Mouse (Mus musculus): ENCODE measurements at regions not wholly inside any gene's neighbourhood (a gene's known extent, or its start where the extent isn't known, plus 50 kb on each side); places are given as distances from the start of the nearest gene placed in this dataset.
A peak's percentile ranks its signal among the peaks of the same experiment; 100 is the strongest.
"Not testable (repeated sequence)": the region's sequence is repeated elsewhere in the genome, so short reads cannot be mapped to it uniquely, and the experiment has no call there.

GRCm38 (mm10) chr5:75404601-75405285 lies 170.0 kb upstream of the Kit start:
- DNase-seq (ENCODE audit: low spot score in 2 of 2) = no peak

GRCm38 (mm10) chr5:75405496-75405895 lies 169.2 kb upstream of the Kit start:
- no peak for DNase-seq (ENCODE audit: low spot score in 2 of 2)

DNA sequence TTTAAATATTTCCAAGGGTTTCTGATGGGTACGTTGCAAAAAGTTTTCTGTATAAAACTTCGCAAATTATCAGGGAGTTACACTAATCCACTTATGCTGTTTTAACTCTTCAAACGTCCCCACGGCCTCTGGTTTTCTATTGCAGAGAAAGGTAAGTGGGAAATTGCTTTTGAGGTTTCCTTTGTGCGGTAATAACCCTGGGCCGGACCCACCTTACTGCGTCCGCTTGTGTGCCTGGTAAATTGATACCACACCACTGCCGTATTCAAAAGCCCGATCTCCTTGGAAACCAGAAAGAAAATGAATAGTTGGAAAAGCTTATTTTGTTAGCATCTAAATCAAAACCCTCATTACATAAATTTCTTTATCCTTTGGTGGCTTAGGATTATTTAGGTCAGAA lies 167.0 kb upstream of the Kit start:
- DNase-seq (ENCODE audit: low spot score in 2 of 2) = no peak

DNA sequence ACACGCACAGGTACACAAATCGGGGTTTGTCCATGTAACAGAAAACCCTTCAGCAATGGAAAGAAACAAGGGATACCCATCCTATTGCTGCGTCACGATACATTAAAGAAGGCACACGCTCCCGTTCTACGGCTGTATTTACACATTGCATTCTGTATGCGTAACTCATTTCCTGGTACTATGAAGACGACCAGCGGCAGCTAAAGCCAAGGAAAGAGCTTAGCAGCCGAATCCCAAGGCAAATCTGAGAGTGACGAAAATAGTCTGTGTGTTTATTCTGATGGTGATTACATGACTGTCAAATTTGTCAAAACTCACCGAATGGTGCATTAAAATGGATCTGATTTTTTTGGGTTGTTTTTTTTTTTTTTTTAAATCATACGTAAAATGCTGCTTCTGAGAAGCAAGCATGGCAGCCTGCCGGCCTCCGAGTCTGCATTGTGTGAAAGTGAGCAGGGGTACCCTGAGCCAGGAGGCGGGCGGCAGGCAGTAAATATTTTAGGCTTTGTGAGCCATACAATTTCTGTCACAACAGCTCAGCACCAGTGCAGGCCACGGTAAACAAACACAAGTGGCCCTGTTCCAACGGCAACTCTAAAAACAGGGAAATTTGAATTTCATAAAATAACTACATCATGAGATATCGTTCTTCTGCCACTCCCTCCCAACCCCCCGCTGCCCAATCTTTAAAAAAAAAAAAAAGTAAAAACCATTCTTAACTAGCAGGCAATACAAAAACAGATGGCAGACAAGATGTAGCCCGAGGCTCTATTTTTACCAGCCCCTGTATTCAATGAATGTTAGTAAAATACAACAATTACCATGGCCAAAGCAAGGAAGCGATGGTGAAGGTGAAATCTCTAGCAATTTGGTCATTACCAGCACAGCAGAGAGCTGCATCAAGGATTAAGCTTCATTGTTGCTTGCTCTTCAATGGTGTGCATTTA lies 164.2 kb upstream of the Kit start:
- peak in 1 of 2 experiments; percentile 24 for DNase-seq (ENCODE audit: low spot score in 2 of 2)

GRCm38 (mm10) chr5:75419282-75419681 lies 155.4 kb upstream of the Kit start:
- DNase-seq (ENCODE audit: low spot score in 2 of 2) = not testable (repeated sequence)

GRCm38 (mm10) chr5:75432885-75433284 lies 141.8 kb upstream of the Kit start:
- DNase-seq (ENCODE audit: low spot score in 2 of 2) = no peak

DNA sequence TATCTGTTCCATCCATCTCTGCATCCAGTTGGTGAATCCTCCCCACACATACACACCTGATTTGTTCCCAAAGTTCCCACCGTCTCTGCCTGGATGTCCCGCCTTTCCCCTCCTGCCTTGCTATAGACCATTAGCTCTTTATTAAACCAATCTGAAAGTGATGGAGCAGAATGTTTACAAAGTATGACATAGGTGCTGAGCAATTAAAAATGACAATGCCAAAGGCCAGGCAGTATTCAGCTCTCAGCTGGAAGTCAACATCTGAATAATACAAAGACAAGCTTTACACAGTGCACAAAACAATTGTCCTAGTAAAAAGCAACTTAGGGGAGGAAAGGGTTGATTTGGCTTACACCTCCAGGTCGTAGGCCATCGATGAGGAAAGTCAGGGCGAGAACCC lies 136.8 kb upstream of the Kit start:
- DNase-seq (ENCODE audit: low spot score in 2 of 2) = no peak

DNA sequence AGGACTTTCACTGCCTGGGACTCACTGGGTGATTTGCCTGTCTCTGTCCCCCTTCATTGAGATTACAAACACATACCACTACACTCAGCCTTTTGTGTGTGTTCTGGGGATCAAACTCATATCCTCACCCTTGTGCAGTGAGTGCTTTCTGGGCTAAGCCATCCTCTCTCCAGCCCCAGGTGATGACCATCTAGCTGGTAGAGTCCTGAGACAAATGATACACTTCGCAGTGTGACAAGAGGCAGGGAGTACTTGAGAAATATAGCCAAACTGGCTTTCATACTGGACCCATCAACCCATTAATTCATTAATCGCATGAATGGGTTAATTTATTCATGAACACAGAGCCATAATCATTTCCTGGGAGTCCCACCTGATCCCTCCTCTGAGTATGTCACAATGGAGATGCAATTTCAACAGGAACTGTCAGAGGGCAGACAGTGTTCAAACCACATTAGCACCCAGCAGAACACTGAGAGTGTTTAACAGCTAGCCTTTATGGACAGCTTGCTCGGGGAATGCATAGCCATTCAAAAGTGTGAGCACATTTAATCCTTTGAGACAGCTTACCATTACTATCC lies 130.6 kb upstream of the Kit start:
- DNase-seq (ENCODE audit: low spot score in 2 of 2) = no peak

DNA sequence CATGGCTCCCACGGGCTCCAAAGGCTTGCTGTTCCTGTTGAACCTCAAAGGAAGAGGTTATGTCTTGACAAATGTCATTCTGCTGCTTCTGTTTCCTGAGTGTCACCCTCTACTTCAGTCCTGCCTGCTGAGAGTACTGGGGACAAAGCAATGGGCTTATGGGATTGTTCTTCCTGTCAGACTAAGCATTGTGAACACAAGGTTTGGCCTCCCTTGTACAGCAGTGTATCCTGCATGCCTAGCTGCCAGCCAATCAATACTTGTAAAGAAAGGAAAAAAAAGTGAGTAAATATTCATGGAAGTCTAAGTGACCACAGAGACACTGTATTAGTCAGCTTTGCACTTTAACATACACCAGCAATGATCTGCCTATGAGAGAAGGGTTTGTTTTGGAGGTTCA lies 128.3 kb upstream of the Kit start:
- no peak for DNase-seq (ENCODE audit: low spot score in 2 of 2)

DNA sequence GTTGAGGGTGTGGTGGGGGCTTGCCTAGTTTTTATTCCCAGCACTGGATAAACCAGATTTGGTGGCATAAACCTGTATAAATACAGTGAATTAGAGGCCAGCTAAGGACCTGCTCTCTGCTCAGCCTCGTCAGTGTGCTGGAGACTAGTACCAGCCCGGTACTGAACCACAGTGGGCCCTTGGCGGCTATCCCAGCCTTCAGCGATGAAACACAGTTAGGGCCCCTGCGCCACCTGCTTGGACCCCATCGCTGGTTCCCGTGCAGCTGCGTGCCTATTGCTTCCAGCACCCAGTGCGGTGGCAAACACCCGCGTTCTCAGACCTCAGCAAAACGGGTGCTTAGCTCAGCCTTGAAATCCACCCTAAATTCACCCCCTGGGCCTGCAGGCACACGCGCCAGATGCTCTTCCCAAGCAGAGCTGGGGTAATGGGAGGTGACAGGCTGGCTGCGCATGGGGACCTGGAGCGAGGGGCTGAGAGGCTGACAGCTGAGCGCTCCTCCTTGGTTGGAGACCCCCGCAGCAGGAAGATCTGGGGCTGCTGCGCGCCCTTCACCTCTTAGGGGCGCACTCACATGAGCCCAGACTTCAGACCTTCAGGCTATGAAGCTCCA lies 124.7 kb upstream of the Kit start:
- DNase-seq (ENCODE audit: low spot score in 2 of 2) = peak; percentile 48 to 50

GRCm38 (mm10) chr5:75450564-75450963 lies 124.2 kb upstream of the Kit start:
- no peak for DNase-seq (ENCODE audit: low spot score in 2 of 2)

GRCm38 (mm10) chr5:75451081-75451480 lies 123.6 kb upstream of the Kit start:
- DNase-seq (ENCODE audit: low spot score in 2 of 2) = no peak

DNA sequence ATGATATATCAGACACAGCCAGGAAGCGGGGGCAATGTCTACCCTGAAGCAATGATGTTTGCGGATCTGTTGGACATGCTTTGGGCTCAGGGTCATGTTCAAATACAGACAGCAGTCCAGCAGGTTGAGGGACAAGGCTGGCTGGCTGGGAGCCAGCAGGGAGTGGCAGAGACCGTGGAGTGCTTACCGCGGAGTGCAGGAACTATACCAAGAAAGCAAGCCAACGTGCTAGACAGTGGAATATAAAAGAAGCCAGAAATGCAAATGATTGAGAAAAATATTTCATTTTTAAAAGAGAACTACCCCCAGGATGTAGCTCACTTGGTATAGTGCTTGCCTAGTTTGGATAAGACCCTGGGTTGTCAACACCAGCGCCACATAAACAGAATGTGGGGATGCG lies 123.0 kb upstream of the Kit start:
- DNase-seq (ENCODE audit: low spot score in 2 of 2) = no peak

- DNase-seq (ENCODE audit: low spot score in 2 of 2) = peak in 1 of 2 experiments; percentile 17
These were observed 120.8 kb upstream of the Kit start for GRCm38 (mm10) chr5:75453757-75454390.

GRCm38 (mm10) chr5:75454961-75455541 lies 119.7 kb upstream of the Kit start:
- DNase-seq (ENCODE audit: low spot score in 2 of 2) = no peak

GRCm38 (mm10) chr5:75457403-75457802 lies 117.3 kb upstream of the Kit start:
- DNase-seq (ENCODE audit: low spot score in 2 of 2) = no peak

- no peak for DNase-seq (ENCODE audit: low spot score in 2 of 2)
These were observed 116.4 kb upstream of the Kit start for GRCm38 (mm10) chr5:75458317-75458716.

DNA sequence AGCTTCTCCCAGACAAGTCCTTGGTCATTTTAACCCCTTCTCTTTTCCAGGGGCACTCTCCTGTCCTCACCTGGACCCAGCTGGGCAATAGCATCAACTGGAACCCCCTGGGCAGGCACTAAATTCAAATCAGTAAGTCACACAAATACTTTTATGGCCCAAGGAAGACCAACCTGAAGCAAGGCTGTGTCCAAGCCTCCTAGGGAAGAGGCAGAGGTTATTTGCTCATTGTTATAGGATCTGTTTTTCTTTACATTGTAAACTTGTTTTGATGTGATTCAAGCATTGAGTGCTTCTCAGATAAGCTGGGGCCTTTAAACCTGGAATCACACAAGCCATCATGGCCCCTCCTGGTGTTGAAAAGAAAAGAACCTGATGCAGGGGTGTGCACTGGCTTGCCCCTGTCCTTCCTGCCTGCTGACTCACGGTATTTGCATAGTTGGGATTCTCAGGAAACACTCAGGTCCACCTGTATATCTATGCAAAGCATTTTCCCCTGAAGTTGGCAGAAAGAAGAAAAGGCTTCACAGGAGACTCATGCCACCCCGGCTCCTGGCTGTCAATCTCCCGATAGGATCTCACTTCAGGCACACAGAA lies 114.9 kb upstream of the Kit start:
- no peak for DNase-seq (ENCODE audit: low spot score in 2 of 2)

GRCm38 (mm10) chr5:75460414-75461025 lies 114.2 kb upstream of the Kit start:
- no peak for DNase-seq (ENCODE audit: low spot score in 2 of 2)

DNA sequence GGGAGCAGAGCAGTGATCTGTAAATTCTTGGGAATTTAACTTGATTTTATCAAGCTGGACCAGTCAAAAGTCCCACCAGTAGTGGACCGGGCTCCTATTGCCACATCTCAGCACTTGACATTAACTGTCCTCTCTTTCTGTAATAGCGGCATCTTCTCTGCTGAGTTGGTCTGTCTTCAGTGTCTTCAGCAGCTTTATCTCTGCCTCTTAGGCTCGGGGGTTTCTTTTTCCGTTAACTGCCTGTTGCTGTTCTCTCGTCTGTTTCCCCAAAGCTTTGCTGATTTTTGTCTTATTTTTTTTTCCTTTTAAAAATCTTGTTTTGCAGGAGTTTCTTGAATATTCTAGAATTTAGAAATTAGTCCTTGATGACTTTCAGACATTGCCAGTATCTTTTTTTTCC lies 113.3 kb upstream of the Kit start:
- no peak for DNase-seq (ENCODE audit: low spot score in 2 of 2)

Measured in layer of hippocampus, postnatal 10 days (tissue).